Mouse (Mus musculus): ENCODE measurements around the gene Naa15.

DNA sequence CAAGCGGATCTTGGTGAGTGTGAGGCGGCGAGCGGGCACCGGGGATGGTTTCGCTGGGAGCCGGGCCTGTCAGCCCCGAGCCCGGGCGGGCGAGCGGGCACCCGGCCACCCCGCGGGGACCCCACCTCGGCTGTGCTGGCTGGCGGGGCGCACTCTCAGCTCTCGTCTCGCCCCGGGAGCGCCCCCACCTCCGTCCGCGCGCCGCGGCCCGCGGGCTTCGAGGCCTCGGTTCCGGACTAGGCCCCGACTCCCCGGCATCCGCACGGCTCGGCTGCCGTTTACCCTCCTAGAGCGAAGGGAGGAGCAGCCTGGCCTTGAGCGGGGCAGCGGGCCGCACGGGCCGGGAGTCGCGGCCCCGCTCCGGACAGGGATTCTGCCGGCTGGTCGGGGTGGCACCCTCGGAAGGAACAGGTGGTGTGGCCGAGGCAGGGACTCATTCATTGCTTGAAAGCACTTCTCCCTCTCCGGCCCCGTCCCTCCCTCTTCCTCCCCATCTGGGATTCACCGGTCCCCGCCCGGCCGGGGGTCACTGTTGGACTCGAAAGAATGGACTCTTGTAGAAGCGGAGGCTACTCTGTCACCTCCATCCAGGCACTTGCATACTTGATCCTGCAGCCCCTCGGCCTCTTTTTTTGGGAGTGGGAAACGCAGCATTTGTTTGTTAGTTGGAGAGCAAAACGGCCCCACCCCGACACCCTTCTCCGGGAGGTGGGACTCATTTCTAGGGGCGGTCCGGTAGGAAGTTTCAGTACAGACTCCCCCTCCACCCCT is 1.6 kb downstream of the Naa15 start:
- TF ChIP-seq POLR2A (IDR thresholded peaks at IDR 0.05; ENCODE audit: low read depth, low read length), result no peak
- no peak for TF ChIP-seq CTCF (IDR thresholded peaks at IDR 0.05; ENCODE audit: extremely low read depth, insufficient read length, insufficient replicate concordance, low read depth, low read length)
